Mouse (Mus musculus): Measurements from ENCODE around the gene Nthl1. TPM values are rescaled to one million over a fixed set of nuclear protein-coding genes. Genes with fewer than 3 reads are reported as not detected.

The Nthl1 gene
- polyA plus RNA-seq, 1 experiment from 2014 or later = 23.3 TPM

- Histone ChIP-seq H3K36me3 (peaks cover 100% of the 10 kb centered on the region), H3K4me1 (replicated peaks) (no peaks in the 10 kb centered on the region), H3K27me3 (no peaks in the 10 kb centered on the region), H3K27ac (no peak overlapping the region), H3K9me3 (no peaks in the 10 kb centered on the region), H3K4me2 (no peak overlapping the region), H3K4me3 (replicated peaks) (no peak overlapping the region), H3K9ac (replicated peaks) (no peak overlapping the region)
- ATAC-seq (ENCODE audit: insufficient number of reproducible peaks, insufficient read depth, low FRiP score, low TSS enrichment, low read depth) = no peak
- WGBS = 91% methylated on average over 19 of the region's 19 CpGs
These were observed 35.9 kb upstream of the Nthl1 start for GRCm38 (mm10) chr17:24596471-24597183.

GRCm38 (mm10) chr17:24597989-24598388, 34.5 kb upstream of the Nthl1 start:
- Histone ChIP-seq H3K4me3 (replicated peaks) (no peak overlapping the region), H3K4me1 (replicated peaks) (no peaks in the 10 kb centered on the region), H3K36me3 (peaks cover 100% of the 10 kb centered on the region), H3K9me3 (no peaks in the 10 kb centered on the region), H3K4me2 (no peak overlapping the region), H3K27ac (no peak overlapping the region), H3K9ac (replicated peaks) (no peak overlapping the region), H3K27me3 (no peaks in the 10 kb centered on the region)
- WGBS = 88% methylated on average over 3 of the region's 3 CpGs
- ATAC-seq (ENCODE audit: insufficient number of reproducible peaks, insufficient read depth, low FRiP score, low TSS enrichment, low read depth) = no peak

GRCm38 (mm10) chr17:24600502-24600901, 32.0 kb upstream of the Nthl1 start:
- WGBS = 97% methylated on average over 4 of the region's 4 CpGs

GRCm38 (mm10) chr17:24603961-24604360, 28.5 kb upstream of the Nthl1 start:
- ATAC-seq (ENCODE audit: insufficient number of reproducible peaks, insufficient read depth, low FRiP score, low TSS enrichment, low read depth) = no peak
- Histone ChIP-seq H3K27me3 (no peaks in the 10 kb centered on the region), H3K4me3 (replicated peaks) (no peak overlapping the region), H3K9me3 (no peaks in the 10 kb centered on the region), H3K4me2 (no peak overlapping the region), H3K4me1 (replicated peaks) (no peaks in the 10 kb centered on the region), H3K36me3 (peaks cover 100% of the 10 kb centered on the region), H3K27ac (no peak overlapping the region), H3K9ac (replicated peaks) (no peak overlapping the region)
- WGBS = 91% methylated on average over 8 of the region's 8 CpGs

More at GRCm38 (mm10) chr17:24600502-24600901, 32.0 kb upstream of the Nthl1 start:
- Histone ChIP-seq H3K4me1 (replicated peaks) (no peaks in the 10 kb centered on the region), H3K36me3 (peaks cover 100% of the 10 kb centered on the region), H3K9ac (replicated peaks) (no peak overlapping the region), H3K27ac (no peak overlapping the region), H3K4me2 (no peak overlapping the region), H3K9me3 (no peaks in the 10 kb centered on the region), H3K4me3 (replicated peaks) (no peak overlapping the region), H3K27me3 (no peaks in the 10 kb centered on the region)
- no peak for ATAC-seq (ENCODE audit: insufficient number of reproducible peaks, insufficient read depth, low FRiP score, low TSS enrichment, low read depth)

- Histone ChIP-seq H3K27ac (no peak overlapping the region), H3K9ac (replicated peaks) (no peak overlapping the region), H3K4me3 (replicated peaks) (no peak overlapping the region), H3K9me3 (no peaks in the 10 kb centered on the region), H3K4me1 (replicated peaks) (no peaks in the 10 kb centered on the region), H3K4me2 (no peak overlapping the region), H3K27me3 (no peaks in the 10 kb centered on the region), H3K36me3 (peaks cover 98% of the 10 kb centered on the region)
- no peak for ATAC-seq (ENCODE audit: insufficient number of reproducible peaks, insufficient read depth, low FRiP score, low TSS enrichment, low read depth)
- WGBS = 82% methylated on average over 3 of the region's 3 CpGs
These were observed 27.9 kb upstream of the Nthl1 start for GRCm38 (mm10) chr17:24604557-24604956.

GRCm38 (mm10) chr17:24608370-24608769, 24.1 kb upstream of the Nthl1 start:
- ATAC-seq (ENCODE audit: insufficient number of reproducible peaks, insufficient read depth, low FRiP score, low TSS enrichment, low read depth) = no peak
- Histone ChIP-seq H3K27me3 (no peaks in the 10 kb centered on the region), H3K4me1 (replicated peaks) (no peaks in the 10 kb centered on the region), H3K4me2 (no peak overlapping the region), H3K27ac (no peak overlapping the region), H3K36me3 (peaks cover 80% of the 10 kb centered on the region), H3K4me3 (replicated peaks) (no peak overlapping the region), H3K9ac (replicated peaks) (no peak overlapping the region), H3K9me3 (no peaks in the 10 kb centered on the region)
- WGBS = 92% methylated on average over 4 of the region's 4 CpGs

GRCm38 (mm10) chr17:24608874-24609273, 23.6 kb upstream of the Nthl1 start:
- 94% methylated on average over 8 of the region's 8 CpGs for WGBS

GRCm38 (mm10) chr17:24610711-24611110, 21.8 kb upstream of the Nthl1 start:
- no peak overlapping the region for H3K4me2 ChIP-seq
- H3K27me3 ChIP-seq = no peaks in the 10 kb centered on the region
- ATAC-seq (ENCODE audit: insufficient number of reproducible peaks, insufficient read depth, low FRiP score, low TSS enrichment, low read depth) = no peak
- WGBS = 84% methylated on average over 2 of the region's 2 CpGs
- H3K9me3 ChIP-seq = no peaks in the 10 kb centered on the region
- no peak overlapping the region for H3K9ac ChIP-seq (replicated peaks)
- H3K4me3 ChIP-seq (replicated peaks) = no peak overlapping the region
- H3K36me3 ChIP-seq = peaks cover 80% of the 10 kb centered on the region
- H3K4me1 ChIP-seq (replicated peaks) = no peaks in the 10 kb centered on the region
- H3K27ac ChIP-seq = no peak overlapping the region

More at GRCm38 (mm10) chr17:24608874-24609273, 23.6 kb upstream of the Nthl1 start:
- Histone ChIP-seq H3K9ac (replicated peaks) (no peak overlapping the region), H3K9me3 (no peaks in the 10 kb centered on the region), H3K4me2 (no peak overlapping the region), H3K4me3 (replicated peaks) (no peak overlapping the region), H3K36me3 (peaks cover 80% of the 10 kb centered on the region), H3K4me1 (replicated peaks) (no peaks in the 10 kb centered on the region), H3K27ac (no peak overlapping the region), H3K27me3 (no peaks in the 10 kb centered on the region)
- no peak for ATAC-seq (ENCODE audit: insufficient number of reproducible peaks, insufficient read depth, low FRiP score, low TSS enrichment, low read depth)

- Histone ChIP-seq H3K4me2 (no peak overlapping the region), H3K4me3 (replicated peaks) (no peak overlapping the region), H3K27me3 (no peaks in the 10 kb centered on the region), H3K9me3 (no peaks in the 10 kb centered on the region), H3K27ac (no peak overlapping the region), H3K36me3 (peaks cover 94% of the 10 kb centered on the region), H3K9ac (replicated peaks) (no peak overlapping the region), H3K4me1 (replicated peaks) (no peaks in the 10 kb centered on the region)
- 83% methylated on average over 14 of the region's 14 CpGs for WGBS
- ATAC-seq (ENCODE audit: insufficient number of reproducible peaks, insufficient read depth, low FRiP score, low TSS enrichment, low read depth) = no peak
These were observed 14.8 kb upstream of the Nthl1 start for GRCm38 (mm10) chr17:24617561-24618194.

- peaks cover 99% of the 10 kb centered on the region for H3K36me3 ChIP-seq
- 93% methylated on average over 8 of the region's 8 CpGs for WGBS
- H3K4me1 ChIP-seq (replicated peaks) = no peaks in the 10 kb centered on the region
- no peak for ATAC-seq (ENCODE audit: insufficient number of reproducible peaks, insufficient read depth, low FRiP score, low TSS enrichment, low read depth)
- H3K27me3 ChIP-seq = no peaks in the 10 kb centered on the region
- no peak overlapping the region for H3K27ac ChIP-seq
- H3K9ac ChIP-seq (replicated peaks) = no peak overlapping the region
- no peaks in the 10 kb centered on the region for H3K9me3 ChIP-seq
- no peak overlapping the region for H3K4me2 ChIP-seq
- no peak overlapping the region for H3K4me3 ChIP-seq (replicated peaks)
These were observed 7.0 kb upstream of the Nthl1 start for GRCm38 (mm10) chr17:24625472-24625871.

- 36% methylated on average over 5 of the region's 5 CpGs for WGBS
- no peak overlapping the region for H3K27ac ChIP-seq
- no peak for ATAC-seq (ENCODE audit: insufficient number of reproducible peaks, insufficient read depth, low FRiP score, low TSS enrichment, low read depth)
- H3K27me3 ChIP-seq = no peaks in the 10 kb centered on the region
- peaks cover 72% of the 10 kb centered on the region for H3K36me3 ChIP-seq
- H3K4me3 ChIP-seq (replicated peaks) = no peak overlapping the region
- no peak overlapping the region for H3K9ac ChIP-seq (replicated peaks)
- H3K4me1 ChIP-seq (replicated peaks) = peaks cover 15% of the 10 kb centered on the region
- no peak overlapping the region for H3K4me2 ChIP-seq
- no peaks in the 10 kb centered on the region for H3K9me3 ChIP-seq
These were observed 3.8 kb upstream of the Nthl1 start for GRCm38 (mm10) chr17:24628646-24629045.
